Mouse (Mus musculus) midbrain, embryonic 14.5 days (tissue): ENCODE results near the gene Kif3b. TPM values are rescaled to one million over a fixed set of nuclear protein-coding genes. Genes with fewer than 3 reads are reported as not detected.

Experiments used
- ATAC-seq: fragments of 200-750 bp; cut with Nextera tagmentation; 2 replicates; pipeline ENCODE4 v1.8.0; 2017; ENCODE audit warnings: moderate number of reproducible peaks, moderate library complexity; ENCODE audit not compliant: low FRiP score, low TSS enrichment
- DNase-seq: peaks from one replicate; pipeline ENCODE4 v3.0.0-alpha.2; 2015
- H3K27ac ChIP-seq: fragments of 300-500 bp; sonication (generic); replicated peaks from 2 replicates; pipeline ENCODE4 v1.5.1; 2014; ENCODE audit warnings: mild to moderate bottlenecking, low read depth, low read length, moderate library complexity
- H3K27me3 ChIP-seq: fragments of 300-500 bp; sonication (generic); 2 replicates; pipeline ENCODE4 v1.6.1; 2014; ENCODE audit warnings: low read length, control low read depth, mixed read lengths; ENCODE audit not compliant: control insufficient read depth, insufficient read depth
- H3K36me3 ChIP-seq: fragments of 300-500 bp; sonication (generic); 2 replicates; pipeline ENCODE4 v1.6.1; 2014; ENCODE audit warnings: low read length, control low read depth; ENCODE audit not compliant: control insufficient read depth, insufficient read depth
- H3K4me1 ChIP-seq: fragments of 300-500 bp; sonication (generic); 2 replicates; pipeline ENCODE4 v1.6.1; 2014; ENCODE audit warnings: mild to moderate bottlenecking, antibody characterized with exemption, low read length, control low read depth; ENCODE audit not compliant: control insufficient read depth, insufficient read depth
- H3K4me2 ChIP-seq: fragments of 300-500 bp; sonication (generic); 2 replicates; pipeline ENCODE4 v1.6.1; 2014; ENCODE audit warnings: mild to moderate bottlenecking, low read length, moderate library complexity
- H3K4me3 ChIP-seq: fragments of 300-500 bp; sonication (generic); replicated peaks from 2 replicates; pipeline ENCODE4 v1.5.1; 2014; ENCODE audit warnings: low read depth, low read length
- H3K9ac ChIP-seq: fragments of 300-500 bp; sonication (generic); replicated peaks from 2 replicates; pipeline ENCODE4 v1.6.1; 2014; ENCODE audit warnings: mild to moderate bottlenecking, low read length, moderate library complexity
- H3K9me3 ChIP-seq: fragments of 300-500 bp; sonication (generic); 2 replicates; pipeline ENCODE4 v1.6.1; 2016; ENCODE audit warnings: low read length, control low read depth, mixed read lengths; ENCODE audit not compliant: control insufficient read depth
- WGBS: fragments of 180-500 bp; shearing (Covaris S2); extraction: QIAGEN DNeasy Blood & Tissue Kit; methylation state at CpG from one replicate; pipeline ENCODE4 v1.1.7; 2014; 5-methylcytosine and 5-hydroxymethylcytosine counted together
- polyA plus RNA-seq: library from polyadenylated mRNA; unstranded; fragments of >200 nt; fragmentation: Nextera tagmentation; extraction: Ambion mirVana; gene quantifications from 2 replicates; pipeline ENCODE4 v1.2.1, GENCODE M21; 2014

Kif3b gene
- polyA plus RNA-seq, 1 experiment from 2014 or later: 17.0 TPM

GRCm38 (mm10) chr2:153334281-153334680 is 43.1 kb downstream of the Kif3b start:
- no peak overlapping the region for H3K9ac ChIP-seq
- no peak for ATAC-seq
- H3K4me2 ChIP-seq: no peak overlapping the region
- no peak for DNase-seq
- H3K4me3 ChIP-seq: no peak overlapping the region
- no peaks in the 10 kb centered on the region for H3K27me3 ChIP-seq
- WGBS: 89% methylated on average over 3 of the region's 3 CpGs
- no peaks in the 10 kb centered on the region for H3K4me1 ChIP-seq
- no peak overlapping the region for H3K27ac ChIP-seq
- H3K9me3 ChIP-seq: no peaks in the 10 kb centered on the region
- peaks cover 42% of the 10 kb centered on the region for H3K36me3 ChIP-seq

GRCm38 (mm10) chr2:153336117-153336516 is 44.9 kb downstream of the Kif3b start:
- Histone ChIP-seq H3K4me3 (no peak overlapping the region), H3K27ac (no peak overlapping the region), H3K9me3 (no peaks in the 10 kb centered on the region), H3K4me2 (no peak overlapping the region), H3K4me1 (no peaks in the 10 kb centered on the region), H3K36me3 (peaks cover 24% of the 10 kb centered on the region), H3K9ac (no peak overlapping the region), H3K27me3 (no peaks in the 10 kb centered on the region)
- DNase-seq: no peak
- WGBS: 76% methylated on average over 2 of the region's 2 CpGs
- no peak for ATAC-seq

GRCm38 (mm10) chr2:153338361-153339350 is 47.4 kb downstream of the Kif3b start:
- DNase-seq (no peak), ATAC-seq (no peak)
- Histone ChIP-seq H3K27ac (no peak overlapping the region), H3K27me3 (no peaks in the 10 kb centered on the region), H3K9me3 (no peaks in the 10 kb centered on the region), H3K9ac (no peak overlapping the region), H3K4me1 (no peaks in the 10 kb centered on the region), H3K4me3 (no peak overlapping the region), H3K36me3 (0 out of 2 replicates have a peak, but pooled peaks cover 4% of the 10 kb centered on the region), H3K4me2 (no peak overlapping the region)
- WGBS: 92% methylated on average over 9 of the region's 9 CpGs

GRCm38 (mm10) chr2:153342166-153342565 is 51.0 kb downstream of the Kif3b start:
- Histone ChIP-seq H3K4me3 (no peak overlapping the region), H3K4me2 (no peak overlapping the region), H3K4me1 (peaks cover 5% of the 10 kb centered on the region), H3K9me3 (no peaks in the 10 kb centered on the region), H3K9ac (no peak overlapping the region), H3K27me3 (no peaks in the 10 kb centered on the region), H3K27ac (no peak overlapping the region), H3K36me3 (no peaks in the 10 kb centered on the region)
- 91% methylated on average over 6 of the region's 6 CpGs for WGBS
- no peak for DNase-seq
- no peak for ATAC-seq

GRCm38 (mm10) chr2:153342602-153343001 is 51.4 kb downstream of the Kif3b start:
- 84% methylated on average over 3 of the region's 3 CpGs for WGBS
- Histone ChIP-seq H3K27ac (no peak overlapping the region), H3K4me3 (no peak overlapping the region), H3K36me3 (no peaks in the 10 kb centered on the region), H3K9me3 (no peaks in the 10 kb centered on the region), H3K4me1 (peaks cover 9% of the 10 kb centered on the region), H3K4me2 (no peak overlapping the region), H3K9ac (no peak overlapping the region), H3K27me3 (no peaks in the 10 kb centered on the region)
- DNase-seq (no peak), ATAC-seq (no peak)

GRCm38 (mm10) chr2:153343191-153343590 is 52.0 kb downstream of the Kif3b start:
- ATAC-seq (no peak), DNase-seq (no peak)
- no peaks in the 10 kb centered on the region for H3K36me3 ChIP-seq
- H3K27me3 ChIP-seq: no peaks in the 10 kb centered on the region
- peaks cover 15% of the 10 kb centered on the region for H3K4me1 ChIP-seq
- no peaks in the 10 kb centered on the region for H3K9me3 ChIP-seq
- H3K4me2 ChIP-seq: no peak overlapping the region
- no peak overlapping the region for H3K9ac ChIP-seq
- no peak overlapping the region for H3K27ac ChIP-seq
- H3K4me3 ChIP-seq: no peak overlapping the region

- Histone ChIP-seq H3K36me3 (no peaks in the 10 kb centered on the region), H3K9me3 (no peaks in the 10 kb centered on the region), H3K27me3 (no peaks in the 10 kb centered on the region), H3K4me1 (peaks cover 29% of the 10 kb centered on the region), H3K4me2 (peak overlapping the region; percentile 67), H3K27ac (peak overlapping the region; percentile 84), H3K9ac (peak overlapping the region; percentile 79), H3K4me3 (peak overlapping the region; percentile 84)
- 6% methylated on average over 11 of the region's 11 CpGs for WGBS
- no peak; the same call in 1 of the 2 replicates for ATAC-seq
- no peak for DNase-seq
Observed at GRCm38 (mm10) chr2:153345071-153345453, 53.8 kb downstream of the Kif3b start.

- peak; percentile 97 for ATAC-seq
- Histone ChIP-seq H3K4me2 (peak within 1 kb of the TSS; percentile 82), H3K4me1 (peaks cover 29% of the 10 kb centered on the region), H3K27ac (peak within 1 kb of the TSS; percentile 96), H3K36me3 (no peaks in the 10 kb centered on the region), H3K9ac (peak within 1 kb of the TSS; percentile 95), H3K4me3 (peak within 1 kb of the TSS; percentile 84), H3K27me3 (no peaks in the 10 kb centered on the region), H3K9me3 (no peaks in the 10 kb centered on the region)
- WGBS: 0% methylated on average over 66 of the region's 79 CpGs
- peak; percentile 99 for DNase-seq
Observed at GRCm38 (mm10) chr2:153345454-153346220, 54.4 kb downstream of the Kif3b start, which contains the start of gene Asxl1. TSS of gene Asxl1 (plus strand) at chr2:153345829.
